Mouse (Mus musculus): ENCODE results near the gene Olfr94. TPM values are rescaled to one million over a fixed set of nuclear protein-coding genes. Genes with fewer than 3 reads are reported as not detected.

The Olfr94 gene
- polyA plus RNA-seq, 1 experiment from 2014 or later: not detected

DNA sequence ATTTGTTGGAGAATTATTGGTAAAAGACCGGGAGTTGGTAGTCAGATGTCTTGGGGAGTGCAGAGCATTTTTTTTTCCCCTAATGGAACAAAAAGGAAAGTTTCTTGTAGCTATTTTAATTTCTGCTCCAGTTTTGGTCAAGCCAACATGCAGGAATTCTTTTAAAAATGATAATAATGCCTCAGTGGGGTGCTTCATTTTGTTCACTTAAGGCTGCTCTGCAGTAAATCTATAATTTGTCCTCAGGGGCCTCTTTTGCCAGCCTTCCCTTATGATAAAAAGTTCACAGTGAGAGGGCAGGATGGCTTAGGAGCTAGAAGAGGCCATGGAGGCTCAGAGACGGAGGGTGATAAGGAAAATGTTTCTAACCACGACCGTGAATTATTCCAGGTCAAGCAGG is 19.1 kb upstream of the Olfr94 start, which contains the start of gene Olfr96:
Olfr96 (plus strand) TSS at position 301 of the 400 bp plus-strand sequence.
- Histone ChIP-seq H3K4me3 (ENCODE audit: low read depth, low read length) (no peak within 1 kb of the TSS), H3K9me3 (ENCODE audit: low read length) (no peaks in the 10 kb centered on the region), H3K36me3 (replicated peaks; ENCODE audit: insufficient read depth, low read length) (no peaks in the 10 kb centered on the region), H3K4me2 (ENCODE audit: low read depth, low read length) (no peak within 1 kb of the TSS), H3K27ac (ENCODE audit: low read depth) (no peak within 1 kb of the TSS), H3K27me3 (ENCODE audit: insufficient read depth, low read length) (no peaks in the 10 kb centered on the region), H3K9ac (replicated peaks) (no peak within 1 kb of the TSS), H3K4me1 (ENCODE audit: insufficient read depth) (no peaks in the 10 kb centered on the region)
- TF ChIP-seq CTCF (IDR thresholded peaks at IDR 0.05; ENCODE audit: low read depth): no peak
- ATAC-seq (no peak), DNase-seq (no peak)
- WGBS (ENCODE audit: insufficient replicate concordance): 39% methylated on average over 4 of the region's 4 CpGs

DNA sequence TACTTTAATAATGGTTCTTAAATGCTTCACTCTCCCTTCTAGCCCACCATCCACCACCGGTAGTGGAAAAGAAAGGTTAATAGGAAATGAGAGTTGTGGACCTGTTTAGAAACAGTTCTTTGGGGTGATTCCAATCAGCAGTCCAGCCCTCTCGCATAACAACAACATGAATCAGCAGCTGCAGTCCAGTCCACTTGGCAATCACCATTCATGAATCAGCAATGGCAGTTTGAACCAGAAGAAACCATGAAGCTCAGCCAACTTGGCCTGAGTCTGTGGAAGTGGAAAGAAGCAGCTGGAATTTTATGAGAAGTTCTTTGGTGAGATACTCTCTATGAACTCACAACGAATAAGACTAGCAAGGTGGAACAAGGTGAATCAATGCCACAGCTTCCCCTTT is 17.7 kb upstream of the Olfr94 start:
- H3K36me3 ChIP-seq (replicated peaks; ENCODE audit: insufficient read depth, low read length): no peaks in the 10 kb centered on the region
- no peak overlapping the region for H3K9ac ChIP-seq (replicated peaks)
- DNase-seq (no peak), ATAC-seq (no peak)
- no peak overlapping the region for H3K4me2 ChIP-seq (ENCODE audit: low read depth, low read length)
- TF ChIP-seq CTCF (IDR thresholded peaks at IDR 0.05; ENCODE audit: low read depth) (no peak), EP300 (IDR thresholded peaks at IDR 0.05; ENCODE audit: low read depth) (no peak)
- no peaks in the 10 kb centered on the region for H3K27me3 ChIP-seq (ENCODE audit: insufficient read depth, low read length)
- H3K9me3 ChIP-seq (ENCODE audit: low read length): no peaks in the 10 kb centered on the region
- 71% methylated on average over 3 of the region's 3 CpGs for WGBS (ENCODE audit: insufficient replicate concordance)
- no peaks in the 10 kb centered on the region for H3K4me1 ChIP-seq (ENCODE audit: insufficient read depth)
- no peak overlapping the region for H3K27ac ChIP-seq (ENCODE audit: low read depth)
- no peak overlapping the region for H3K4me3 ChIP-seq (ENCODE audit: low read depth, low read length)

GRCm38 (mm10) chr17:37213018-37213417 is 12.2 kb upstream of the Olfr94 start, which contains the start of gene Olfr95:
Gene Olfr95 (minus strand): TSS chr17:37213118.
- no peaks in the 10 kb centered on the region for H3K9me3 ChIP-seq (ENCODE audit: low read length)
- no peak for DNase-seq
- no peak within 1 kb of the TSS for H3K9ac ChIP-seq (replicated peaks)
- H3K36me3 ChIP-seq (replicated peaks; ENCODE audit: insufficient read depth, low read length): no peaks in the 10 kb centered on the region
- H3K4me1 ChIP-seq (ENCODE audit: insufficient read depth): no peaks in the 10 kb centered on the region
- no peak for TF ChIP-seq EP300 (IDR thresholded peaks at IDR 0.05; ENCODE audit: low read depth)
- H3K4me3 ChIP-seq (ENCODE audit: low read depth, low read length): no peak within 1 kb of the TSS
- H3K27ac ChIP-seq (ENCODE audit: low read depth): no peak within 1 kb of the TSS
- WGBS (ENCODE audit: insufficient replicate concordance): 59% methylated on average over 3 of the region's 3 CpGs
- H3K27me3 ChIP-seq (ENCODE audit: insufficient read depth, low read length): peaks cover 11% of the 10 kb centered on the region
- ATAC-seq: no peak
- H3K4me2 ChIP-seq (ENCODE audit: low read depth, low read length): no peak within 1 kb of the TSS

DNA sequence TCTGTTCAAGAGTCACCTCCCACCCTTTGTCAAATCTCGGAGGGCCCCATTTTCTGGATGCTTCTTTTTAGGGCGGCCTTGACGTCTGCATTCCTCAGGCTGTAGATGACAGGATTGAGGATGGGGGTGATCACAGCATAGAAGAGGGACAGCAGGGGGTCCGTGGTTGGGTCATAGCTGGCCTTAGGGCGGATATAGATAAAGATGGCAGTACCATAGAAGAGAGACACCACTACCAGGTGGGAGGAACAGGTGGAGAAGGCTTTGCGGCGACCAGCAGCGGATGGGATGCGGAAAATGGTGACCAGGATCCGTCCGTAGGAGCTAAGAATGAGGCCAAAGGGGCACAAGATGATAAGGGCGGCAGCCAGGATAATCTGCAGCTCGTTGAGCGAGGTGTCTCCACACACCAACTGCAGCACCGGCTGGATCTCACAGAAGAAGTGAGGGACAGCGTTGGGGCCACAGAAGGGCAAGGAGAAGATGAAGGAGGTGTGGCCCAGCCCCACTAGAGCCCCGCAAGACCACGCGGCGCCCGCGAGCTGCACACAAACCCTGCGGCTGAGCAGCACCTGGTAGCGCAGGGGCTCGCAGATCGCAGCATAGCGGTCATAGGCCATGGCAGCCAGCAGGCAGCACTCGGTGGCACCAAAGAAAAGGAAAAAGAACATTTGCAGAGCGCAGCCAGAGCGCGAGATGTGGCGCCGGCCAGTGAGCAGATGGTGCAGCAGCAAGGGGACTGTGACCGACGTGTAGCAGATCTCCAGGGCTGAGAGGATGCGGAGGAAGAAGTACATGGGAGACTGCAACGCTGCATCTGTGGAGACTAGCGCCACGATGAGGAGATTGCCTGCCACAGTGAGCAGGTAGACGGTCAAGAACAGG is 10.3 kb upstream of the Olfr94 start:
- Histone ChIP-seq H3K9ac (replicated peaks) (no peak overlapping the region), H3K36me3 (replicated peaks; ENCODE audit: insufficient read depth, low read length) (no peaks in the 10 kb centered on the region), H3K27me3 (ENCODE audit: insufficient read depth, low read length) (peaks cover 11% of the 10 kb centered on the region), H3K27ac (ENCODE audit: low read depth) (no peak overlapping the region), H3K9me3 (ENCODE audit: low read length) (no peaks in the 10 kb centered on the region), H3K4me1 (ENCODE audit: insufficient read depth) (no peaks in the 10 kb centered on the region), H3K4me2 (ENCODE audit: low read depth, low read length) (no peak overlapping the region), H3K4me3 (ENCODE audit: low read depth, low read length) (no peak overlapping the region)
- DNase-seq (no peak), ATAC-seq (no peak)
- TF ChIP-seq EP300 (IDR thresholded peaks at IDR 0.05; ENCODE audit: low read depth) (no peak), CTCF (IDR thresholded peaks at IDR 0.05; ENCODE audit: low read depth) (no peak)
- WGBS (ENCODE audit: insufficient replicate concordance): 18% methylated on average over 40 of the region's 40 CpGs

DNA sequence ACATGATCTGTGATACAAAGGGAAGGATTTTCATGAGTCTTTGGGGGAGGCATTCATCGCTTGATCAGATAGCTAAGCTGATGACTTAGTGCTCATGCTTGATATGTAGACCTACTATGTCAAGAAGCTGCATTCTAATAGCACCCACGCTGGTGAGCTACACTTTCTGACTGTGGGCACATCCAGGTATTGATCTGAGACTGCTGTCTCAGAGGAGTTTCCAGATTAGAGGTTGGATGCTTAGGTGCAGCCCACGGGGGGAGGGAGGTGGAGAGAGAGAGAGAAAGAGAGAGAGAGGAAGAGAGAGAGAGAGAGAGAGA is 3.1 kb upstream of the Olfr94 start:
- Histone ChIP-seq H3K4me1 (ENCODE audit: insufficient read depth) (no peaks in the 10 kb centered on the region), H3K27ac (ENCODE audit: low read depth) (no peak overlapping the region), H3K27me3 (ENCODE audit: insufficient read depth, low read length) (no peaks in the 10 kb centered on the region), H3K9me3 (ENCODE audit: low read length) (no peaks in the 10 kb centered on the region), H3K4me3 (ENCODE audit: low read depth, low read length) (no peak overlapping the region), H3K9ac (replicated peaks) (no peak overlapping the region), H3K36me3 (replicated peaks; ENCODE audit: insufficient read depth, low read length) (no peaks in the 10 kb centered on the region), H3K4me2 (ENCODE audit: low read depth, low read length) (no peak overlapping the region)
- DNase-seq (no peak), ATAC-seq (no peak)
- 27% methylated on average over 3 of the region's 3 CpGs for WGBS (ENCODE audit: insufficient replicate concordance)
- TF ChIP-seq CTCF (IDR thresholded peaks at IDR 0.05; ENCODE audit: low read depth): no peak
- no peak for TF ChIP-seq EP300 (IDR thresholded peaks at IDR 0.05; ENCODE audit: low read depth)

DNA sequence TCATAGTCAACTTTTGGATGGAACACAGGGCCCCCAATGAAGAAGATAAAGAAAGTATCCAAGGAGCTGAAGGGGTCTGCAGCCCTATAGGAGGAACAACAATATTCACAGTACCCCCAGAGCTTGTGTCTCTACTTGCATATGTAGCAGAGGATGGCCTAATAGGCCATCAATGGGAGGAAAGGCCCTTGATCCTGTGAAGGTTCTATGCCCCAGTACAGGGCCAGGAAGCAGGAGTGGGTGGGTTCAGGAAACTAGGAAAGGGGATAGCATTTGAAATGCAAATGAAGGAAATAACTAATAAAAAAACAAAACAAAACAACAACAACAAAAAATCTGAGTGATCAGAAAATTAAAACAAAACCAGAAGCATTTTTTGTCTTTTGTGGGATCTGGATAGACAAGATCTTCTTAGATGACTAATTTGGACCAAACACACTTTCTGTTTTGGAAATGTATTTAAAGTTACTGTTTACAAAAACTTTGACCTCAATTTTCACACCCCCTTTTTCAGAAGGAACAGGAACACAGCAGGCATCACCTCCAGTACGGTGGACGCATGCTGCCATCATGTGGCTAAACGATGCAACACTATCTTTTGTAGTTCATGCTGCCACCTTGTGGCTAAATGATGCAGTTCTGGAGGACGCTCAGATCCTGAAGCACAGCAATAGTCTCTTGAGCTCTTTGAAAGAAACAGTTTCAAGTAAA is 2.6 kb upstream of the Olfr94 start:
- Histone ChIP-seq H3K4me3 (ENCODE audit: low read depth, low read length) (no peak overlapping the region), H3K36me3 (replicated peaks; ENCODE audit: insufficient read depth, low read length) (no peaks in the 10 kb centered on the region), H3K27ac (ENCODE audit: low read depth) (no peak overlapping the region), H3K9ac (replicated peaks) (no peak overlapping the region), H3K27me3 (ENCODE audit: insufficient read depth, low read length) (peaks cover 4% of the 10 kb centered on the region; the same call in 1 of the 2 replicates), H3K4me2 (ENCODE audit: low read depth, low read length) (no peak overlapping the region), H3K9me3 (ENCODE audit: low read length) (no peaks in the 10 kb centered on the region), H3K4me1 (ENCODE audit: insufficient read depth) (no peaks in the 10 kb centered on the region)
- ATAC-seq (peak; percentile 66), DNase-seq (peak; percentile 75)
- WGBS (ENCODE audit: insufficient replicate concordance): 2% methylated on average over 4 of the region's 4 CpGs
- TF ChIP-seq CTCF (IDR thresholded peaks at IDR 0.05; ENCODE audit: low read depth): peak; percentile 99
- TF ChIP-seq EP300 (IDR thresholded peaks at IDR 0.05; ENCODE audit: low read depth): no peak

Measured in liver, postnatal 0 days (tissue).